Mouse (Mus musculus): ENCODE measurements around the gene C1qtnf5.

GRCm38 (mm10) chr9:44086960-44087359 is 20.1 kb upstream of the C1qtnf5 start:
- TF ChIP-seq CTCF (IDR thresholded peaks at IDR 0.05; ENCODE audit: insufficient read depth, low read length), result no peak
- no peak for TF ChIP-seq POLR2A (IDR thresholded peaks at IDR 0.05; ENCODE audit: borderline replicate concordance, extremely low read depth, low read depth, low read length)
